In genomic region chr5:122320205-122320781, GRCm38 (mm10) we compare ENCODE assay signal across 12 mouse cellular contexts. TPM values are rescaled to one million over a fixed set of nuclear protein-coding genes. Genes with fewer than 3 reads are reported as not detected.
A peak's percentile ranks its signal among the peaks of the same experiment; 100 is the strongest.
DNase-seq lines count a peak whose midpoint lies in the region; ATAC-seq and TF ChIP-seq lines count a peak whose summit lies in the region.
"Had no signal": no experiment of that assay in that cellular context is flagged by ENCODE, and none has a peak within 500 bp of the region (broad histone marks: within the 10 kb centered on the region; RNA-seq: fewer than 3 reads in every experiment).

No protein-coding gene starts in this region.

- no peak for DNase-seq in heart, postnatal 36 days
- no peak for DNase-seq in left cerebral cortex, adult 2 months (ENCODE audit: extremely low spot score in 1 of 2, low spot score in 2 of 2)
- DNase-seq in left cerebral cortex, postnatal 14 days (ENCODE audit: low spot score in 2 of 2), result no peak
- no peak for DNase-seq in midbrain, embryonic 10.5 days (ENCODE audit: low spot score)
- no peak for DNase-seq in cerebellum, postnatal 25 days
- DNase-seq: cerebellum, postnatal 10 days; layer of hippocampus, adult 9-11 months had no signal

- TF ChIP-seq CTCF in left cerebral cortex, adult 2 months (IDR thresholded peaks at IDR 0.05), result no peak

- intact Hi-C loops in heart, postnatal 36 days (cut with DNase I), result no loop called here
- intact Hi-C loops in left cerebral cortex, adult 2 months (cut with DNase I), result no loop called here
- intact Hi-C loops in left cerebral cortex, postnatal 14 days (cut with DNase I), result no loop called here

- no peak overlapping the region for H3K4me3 ChIP-seq in heart, embryonic 12.5 days
- no peak overlapping the region for H3K4me3 ChIP-seq in left cerebral cortex, adult 2 months
- H3K4me3 ChIP-seq in embryonic facial prominence, embryonic 13.5 days, result no peak overlapping the region
- no peak overlapping the region for H3K4me3 ChIP-seq in stomach, embryonic 14.5 days (ENCODE audit: low read depth, low read length)
- no peak overlapping the region for H3K4me3 ChIP-seq in midbrain, embryonic 10.5 days
- H3K4me3 ChIP-seq: myocyte had no signal

- H3K9me3 ChIP-seq in heart, embryonic 12.5 days (replicated peaks), result no peaks in the 10 kb centered on the region
- no peaks in the 10 kb centered on the region for H3K9me3 ChIP-seq in embryonic facial prominence, embryonic 13.5 days
- no peaks in the 10 kb centered on the region for H3K9me3 ChIP-seq in stomach, embryonic 14.5 days (ENCODE audit: control insufficient read depth, low read depth, low read length)
- no peaks in the 10 kb centered on the region for H3K9me3 ChIP-seq in midbrain, embryonic 10.5 days (replicated peaks)

- WGBS in heart, embryonic 12.5 days, result 64% methylated on average over 12 of the region's 12 CpGs
- WGBS in embryonic facial prominence, embryonic 13.5 days, result 57% methylated on average over 12 of the region's 12 CpGs
- WGBS in stomach, embryonic 14.5 days, result 43% methylated on average over 12 of the region's 12 CpGs
- WGBS in midbrain, embryonic 10.5 days, result 85% methylated on average over 12 of the region's 12 CpGs

- peaks cover 54% of the 10 kb centered on the region for H3K36me3 ChIP-seq in heart, embryonic 12.5 days
- peaks cover 67% of the 10 kb centered on the region for H3K36me3 ChIP-seq in embryonic facial prominence, embryonic 13.5 days
- H3K36me3 ChIP-seq in stomach, embryonic 14.5 days (ENCODE audit: control insufficient read depth, insufficient read depth, low read length), result peaks cover 20% of the 10 kb centered on the region; the same call in 1 of the 2 replicates
- H3K36me3 ChIP-seq in midbrain, embryonic 10.5 days, result peaks cover 76% of the 10 kb centered on the region

- H3K9ac ChIP-seq in heart, embryonic 12.5 days, result 0 out of 2 replicates have a peak overlapping the region, but pooled peaks have one; percentile 37
- 0 out of 2 replicates have a peak overlapping the region, but pooled peaks have one; percentile 4 for H3K9ac ChIP-seq in embryonic facial prominence, embryonic 13.5 days
- no peak overlapping the region for H3K9ac ChIP-seq in stomach, embryonic 14.5 days (replicated peaks; ENCODE audit: low read depth, low read length)

- H3K27me3 ChIP-seq in heart, embryonic 12.5 days (replicated peaks), result no peaks in the 10 kb centered on the region
- H3K27me3 ChIP-seq in embryonic facial prominence, embryonic 13.5 days, result no peaks in the 10 kb centered on the region
- no peaks in the 10 kb centered on the region for H3K27me3 ChIP-seq in stomach, embryonic 14.5 days (ENCODE audit: control insufficient read depth, insufficient read depth, low read length)
- no peaks in the 10 kb centered on the region for H3K27me3 ChIP-seq in midbrain, embryonic 10.5 days (ENCODE audit: low read depth, poor library complexity, severe bottlenecking)

- no peak for ATAC-seq in heart, embryonic 12.5 days (ENCODE audit: insufficient number of reproducible peaks, low FRiP score)
- ATAC-seq in embryonic facial prominence, embryonic 13.5 days (ENCODE audit: insufficient number of reproducible peaks, insufficient read depth, low FRiP score, low TSS enrichment, low read depth), result no peak
- no peak for ATAC-seq in stomach, embryonic 14.5 days (ENCODE audit: insufficient number of reproducible peaks, insufficient read depth, low FRiP score, low read depth)
- ATAC-seq: CD4-positive, CD25-positive, alpha-beta regulatory T cell, adult 4 months had no signal

- H3K27ac ChIP-seq in heart, embryonic 12.5 days (ENCODE audit: poor library complexity, severe bottlenecking), result peak overlapping the region; percentile 92
- peak overlapping the region; percentile 58 for H3K27ac ChIP-seq in left cerebral cortex, adult 2 months
- no peak overlapping the region; the same call in 1 of the 2 replicates for H3K27ac ChIP-seq in embryonic facial prominence, embryonic 13.5 days
- H3K27ac ChIP-seq in stomach, embryonic 14.5 days (ENCODE audit: low read length), result peak overlapping the region; percentile 11; the same call in 1 of the 2 replicates
- H3K27ac ChIP-seq in midbrain, embryonic 10.5 days (replicated peaks), result no peak overlapping the region

- no peak overlapping the region for H3K4me2 ChIP-seq in heart, embryonic 12.5 days
- H3K4me2 ChIP-seq in embryonic facial prominence, embryonic 13.5 days, result no peak overlapping the region
- no peak overlapping the region for H3K4me2 ChIP-seq in stomach, embryonic 14.5 days (replicated peaks; ENCODE audit: low read depth, low read length)

- peaks cover 44% of the 10 kb centered on the region for H3K4me1 ChIP-seq in heart, embryonic 12.5 days (replicated peaks)
- peaks cover 3% of the 10 kb centered on the region; the same call in 1 of the 2 replicates for H3K4me1 ChIP-seq in embryonic facial prominence, embryonic 13.5 days
- no peaks in the 10 kb centered on the region for H3K4me1 ChIP-seq in stomach, embryonic 14.5 days (ENCODE audit: control insufficient read depth, insufficient read depth, low read length)
- no peaks in the 10 kb centered on the region for H3K4me1 ChIP-seq in midbrain, embryonic 10.5 days

RNA-seq across cellular contexts. Expression of gene Rad9b, which starts 33.7 kb away (rescaled TPM):
- 7.8 and 9.1 TPM in 2 replicates for polyA plus RNA-seq in heart, embryonic 12.5 days (2016; fragmentation: Nextera tagmentation; extraction: Ambion mirVana)
- under 1 TPM; 0.57 to 0.94 TPM for total RNA-seq in heart, postnatal 36 days (2021)
- 1 to 10 TPM; 3.1 to 4.0 TPM for total RNA-seq in left cerebral cortex, adult 2 months (2021)
- 1 to 10 TPM; 3.0 to 3.7 TPM for total RNA-seq in left cerebral cortex, postnatal 14 days (2021)
- polyA plus RNA-seq in embryonic facial prominence, embryonic 13.5 days (2015; fragmentation: Nextera tagmentation; extraction: Ambion mirVana), result 17.1 and 21.4 TPM in 2 replicates
- polyA plus RNA-seq in stomach, embryonic 14.5 days (2014; fragmentation: Nextera tagmentation; extraction: Ambion mirVana), result 13.0 and 15.3 TPM in 2 replicates
- 9.5 and 11.5 TPM in 2 replicates for polyA plus RNA-seq in midbrain, embryonic 10.5 days (2016; fragmentation: Nextera tagmentation; extraction: Ambion mirVana)

RNA-seq across cellular contexts. Expression of gene Vps29, which starts 33.9 kb away (rescaled TPM):
- 219 and 232 TPM in 2 replicates for polyA plus RNA-seq in heart, embryonic 12.5 days (2016; fragmentation: Nextera tagmentation; extraction: Ambion mirVana)
- 10 to 100 TPM; 94.4 to 97.5 TPM for total RNA-seq in heart, postnatal 36 days (2021)
- 100 to 1,000 TPM; 180 to 190 TPM for total RNA-seq in left cerebral cortex, adult 2 months (2021)
- total RNA-seq in left cerebral cortex, postnatal 14 days (2021), result 100 to 1,000 TPM; 200 to 203 TPM
- polyA plus RNA-seq in embryonic facial prominence, embryonic 13.5 days (2015; fragmentation: Nextera tagmentation; extraction: Ambion mirVana), result 191 and 192 TPM in 2 replicates
- 209 and 221 TPM in 2 replicates for polyA plus RNA-seq in stomach, embryonic 14.5 days (2014; fragmentation: Nextera tagmentation; extraction: Ambion mirVana)
- polyA plus RNA-seq in midbrain, embryonic 10.5 days (2016; fragmentation: Nextera tagmentation; extraction: Ambion mirVana), result 218 and 220 TPM in 2 replicates

RNA-seq across cellular contexts. Expression of gene Pptc7, which starts 36.1 kb away (rescaled TPM):
- 13.4 and 14.3 TPM in 2 replicates for polyA plus RNA-seq in heart, embryonic 12.5 days (2016; fragmentation: Nextera tagmentation; extraction: Ambion mirVana)
- 10 to 100 TPM; 89.5 to 98.4 TPM for total RNA-seq in heart, postnatal 36 days (2021)
- 10 to 100 TPM; 41.2 to 42.5 TPM for total RNA-seq in left cerebral cortex, adult 2 months (2021)
- total RNA-seq in left cerebral cortex, postnatal 14 days (2021), result 10 to 100 TPM; 30.4 to 31.9 TPM
- polyA plus RNA-seq in embryonic facial prominence, embryonic 13.5 days (2015; fragmentation: Nextera tagmentation; extraction: Ambion mirVana), result 9.2 TPM in 2 replicates
- polyA plus RNA-seq in stomach, embryonic 14.5 days (2014; fragmentation: Nextera tagmentation; extraction: Ambion mirVana), result 11.3 and 11.8 TPM in 2 replicates
- 7.3 and 7.7 TPM in 2 replicates for polyA plus RNA-seq in midbrain, embryonic 10.5 days (2016; fragmentation: Nextera tagmentation; extraction: Ambion mirVana)

RNA-seq across cellular contexts. Expression of gene Gpn3, which starts 51.4 kb away (rescaled TPM):
- 58.7 and 59.1 TPM in 2 replicates for polyA plus RNA-seq in heart, embryonic 12.5 days (2016; fragmentation: Nextera tagmentation; extraction: Ambion mirVana)
- 10 to 100 TPM; 26.6 to 30.6 TPM for total RNA-seq in heart, postnatal 36 days (2021)
- total RNA-seq in left cerebral cortex, adult 2 months (2021), result 10 to 100 TPM; 24.9 to 27.5 TPM
- total RNA-seq in left cerebral cortex, postnatal 14 days (2021), result 10 to 100 TPM; 23.4 to 25.7 TPM
- 77.6 and 85.1 TPM in 2 replicates for polyA plus RNA-seq in embryonic facial prominence, embryonic 13.5 days (2015; fragmentation: Nextera tagmentation; extraction: Ambion mirVana)
- 65.7 and 67.0 TPM in 2 replicates for polyA plus RNA-seq in stomach, embryonic 14.5 days (2014; fragmentation: Nextera tagmentation; extraction: Ambion mirVana)
- 76.9 and 82.9 TPM in 2 replicates for polyA plus RNA-seq in midbrain, embryonic 10.5 days (2016; fragmentation: Nextera tagmentation; extraction: Ambion mirVana)

RNA-seq across cellular contexts. Expression of gene Fam216a, which starts 51.9 kb away (rescaled TPM):
- polyA plus RNA-seq in heart, embryonic 12.5 days (2016; fragmentation: Nextera tagmentation; extraction: Ambion mirVana), result 59.3 and 64.2 TPM in 2 replicates
- total RNA-seq in heart, postnatal 36 days (2021), result 10 to 100 TPM; 11.7 to 14.7 TPM
- total RNA-seq in left cerebral cortex, adult 2 months (2021), result 10 to 100 TPM; 68.0 to 73.4 TPM
- total RNA-seq in left cerebral cortex, postnatal 14 days (2021), result 10 to 100 TPM; 74.2 to 77.6 TPM
- polyA plus RNA-seq in embryonic facial prominence, embryonic 13.5 days (2015; fragmentation: Nextera tagmentation; extraction: Ambion mirVana), result 85.9 and 86.9 TPM in 2 replicates
- 62.9 and 64.7 TPM in 2 replicates for polyA plus RNA-seq in stomach, embryonic 14.5 days (2014; fragmentation: Nextera tagmentation; extraction: Ambion mirVana)
- 85.5 and 98.8 TPM in 2 replicates for polyA plus RNA-seq in midbrain, embryonic 10.5 days (2016; fragmentation: Nextera tagmentation; extraction: Ambion mirVana)

Comparison
In these comparisons a context has a peak if more than half of its experiments do, and no peak if none do; other contexts are left out.
1. H3K27ac ChIP-seq: peak in heart, embryonic 12.5 days (single experiment), left cerebral cortex, adult 2 months (single experiment) and stomach, embryonic 14.5 days (single experiment); none in embryonic facial prominence, embryonic 13.5 days (single experiment) and midbrain, embryonic 10.5 days (single experiment).